Mouse (Mus musculus) thymus, adult 2 months (tissue): ENCODE data around the gene Gm40460.

Experiments
- CTCF ChIP-seq: fragments of 200-500 bp; IDR thresholded peaks from 2 replicates; pipeline ENCODE4 v1.5.1; 2012; ENCODE audit warnings: mild to moderate bottlenecking, control low read depth, low read length, moderate library complexity, borderline replicate concordance; ENCODE audit not compliant: control insufficient read depth, poor library complexity, insufficient read depth; ENCODE audit errors: extremely low read depth
- POLR2A ChIP-seq: fragments of 200-500 bp; IDR thresholded peaks from 2 replicates; pipeline ENCODE4 v1.6.1; 2012; ENCODE audit warnings: mild to moderate bottlenecking, low read length, control low read depth, moderate library complexity; ENCODE audit not compliant: control insufficient read depth, poor library complexity, insufficient read depth; ENCODE audit errors: extremely low read depth

GRCm38 (mm10) chr7:142284615-142285080 lies 43.8 kb upstream of the Gm40460 start:
- TF ChIP-seq CTCF (no peak), POLR2A (no peak)
